Mouse (Mus musculus) thymus, adult 2 months (tissue): ENCODE data around the gene Tbl1xr1. TPM values are rescaled to one million over a fixed set of nuclear protein-coding genes. Genes with fewer than 3 reads are reported as not detected.

Experiments
- DNase-seq: peaks from one replicate; pipeline ENCODE4 v3.0.0; 2021
- H3K27ac ChIP-seq: fragments of 200-500 bp; 2 replicates; pipeline ENCODE4 v1.5.1; 2012; ENCODE audit warnings: low read length, control low read depth; ENCODE audit not compliant: control insufficient read depth, insufficient read depth
- H3K27me3 ChIP-seq: fragments of 200-500 bp; 2 replicates; pipeline ENCODE4 v1.6.1; 2012; ENCODE audit warnings: mild to moderate bottlenecking, low read length, moderate library complexity, mixed read lengths; ENCODE audit not compliant: control insufficient read depth, insufficient read depth
- H3K36me3 ChIP-seq: fragments of 200-500 bp; 2 replicates; pipeline ENCODE4 v1.6.1; 2012; ENCODE audit warnings: mild to moderate bottlenecking, low read length, moderate library complexity; ENCODE audit not compliant: control insufficient read depth, insufficient read depth
- H3K4me1 ChIP-seq: fragments of 200-500 bp; replicated peaks from 2 replicates; pipeline ENCODE4 v1.6.1; 2012; ENCODE audit warnings: low read length; ENCODE audit not compliant: control insufficient read depth, insufficient read depth
- H3K4me3 ChIP-seq: fragments of 200-500 bp; 2 replicates; pipeline ENCODE4 v1.5.1; 2012; ENCODE audit warnings: mild to moderate bottlenecking, low read length, control low read depth, moderate library complexity; ENCODE audit not compliant: control insufficient read depth, insufficient read depth
- CTCF ChIP-seq: fragments of 200-500 bp; IDR thresholded peaks from 2 replicates; pipeline ENCODE4 v1.5.1; 2012; ENCODE audit warnings: mild to moderate bottlenecking, control low read depth, low read length, moderate library complexity, borderline replicate concordance; ENCODE audit not compliant: control insufficient read depth, poor library complexity, insufficient read depth; ENCODE audit errors: extremely low read depth
- POLR2A ChIP-seq: fragments of 200-500 bp; IDR thresholded peaks from 2 replicates; pipeline ENCODE4 v1.6.1; 2012; ENCODE audit warnings: mild to moderate bottlenecking, low read length, control low read depth, moderate library complexity; ENCODE audit not compliant: control insufficient read depth, poor library complexity, insufficient read depth; ENCODE audit errors: extremely low read depth
- WGBS: fragments of 180-500 bp; shearing (Covaris S2); methylation state at CpG from one replicate; pipeline ENCODE4 v1.1.7; 2018; 5-methylcytosine and 5-hydroxymethylcytosine counted together
- polyA plus RNA-seq: library from polyadenylated mRNA; depleted of rRNA; stranded (reverse); fragments of >200 nt; gene quantifications from 2 replicates; pipeline ENCODE4 v1.2.3, GENCODE M21; 2012

Tbl1xr1 gene
- polyA plus RNA-seq, 1 experiment, result 53.2 TPM

GRCm38 (mm10) chr3:22192931-22193330 lies 116.5 kb downstream of the Tbl1xr1 start:
- 97% methylated on average over 5 of the region's 5 CpGs for WGBS
- no peak for TF ChIP-seq CTCF

GRCm38 (mm10) chr3:22194185-22194856 lies 117.9 kb downstream of the Tbl1xr1 start:
- H3K27ac ChIP-seq, result no peak overlapping the region
- no peak overlapping the region for H3K4me3 ChIP-seq
- WGBS, result 62% methylated on average over 7 of the region's 7 CpGs
- peaks cover 57% of the 10 kb centered on the region for H3K36me3 ChIP-seq
- no peak for DNase-seq
- no peak for TF ChIP-seq POLR2A
- TF ChIP-seq CTCF, result no peak
- peaks cover 2% of the 10 kb centered on the region; the same call in 1 of the 2 replicates for H3K4me1 ChIP-seq
- H3K27me3 ChIP-seq, result no peaks in the 10 kb centered on the region

More at GRCm38 (mm10) chr3:22192931-22193330, 116.5 kb downstream of the Tbl1xr1 start:
- no peak for DNase-seq
- Histone ChIP-seq H3K36me3 (peaks cover 51% of the 10 kb centered on the region), H3K4me1 (peaks cover 2% of the 10 kb centered on the region; the same call in 1 of the 2 replicates), H3K27me3 (no peaks in the 10 kb centered on the region), H3K4me3 (no peak overlapping the region), H3K27ac (no peak overlapping the region)

GRCm38 (mm10) chr3:22198802-22199201 lies 122.3 kb downstream of the Tbl1xr1 start:
- Histone ChIP-seq H3K4me3 (no peak overlapping the region), H3K4me1 (no peaks in the 10 kb centered on the region), H3K27ac (no peak overlapping the region), H3K36me3 (peaks cover 44% of the 10 kb centered on the region), H3K27me3 (no peaks in the 10 kb centered on the region)
- WGBS, result 94% methylated on average over 1 of the region's 1 CpGs
- TF ChIP-seq CTCF (no peak), POLR2A (no peak)
- DNase-seq, result no peak

- H3K36me3 ChIP-seq, result peaks cover 41% of the 10 kb centered on the region
- H3K27ac ChIP-seq, result no peak overlapping the region
- H3K4me3 ChIP-seq, result no peak overlapping the region
- no peak for DNase-seq
- TF ChIP-seq POLR2A (no peak), CTCF (no peak)
- H3K27me3 ChIP-seq, result no peaks in the 10 kb centered on the region
- WGBS, result 95% methylated on average over 3 of the region's 3 CpGs
- H3K4me1 ChIP-seq, result no peaks in the 10 kb centered on the region
Measured at GRCm38 (mm10) chr3:22204186-22204585, 127.7 kb downstream of the Tbl1xr1 start.

- no peaks in the 10 kb centered on the region for H3K36me3 ChIP-seq
- 89% methylated on average over 2 of the region's 2 CpGs for WGBS
Measured at GRCm38 (mm10) chr3:22221557-22221956, 145.1 kb downstream of the Tbl1xr1 start.

GRCm38 (mm10) chr3:22222351-22222750 lies 145.9 kb downstream of the Tbl1xr1 start:
- no peak overlapping the region for H3K27ac ChIP-seq
- no peaks in the 10 kb centered on the region for H3K4me1 ChIP-seq
- no peaks in the 10 kb centered on the region for H3K27me3 ChIP-seq
- H3K36me3 ChIP-seq, result no peaks in the 10 kb centered on the region
- H3K4me3 ChIP-seq, result no peak overlapping the region
- DNase-seq, result no peak
- 80% methylated on average over 12 of the region's 12 CpGs for WGBS
- no peak for TF ChIP-seq CTCF
- no peak for TF ChIP-seq POLR2A

More at GRCm38 (mm10) chr3:22221557-22221956, 145.1 kb downstream of the Tbl1xr1 start:
- no peak for DNase-seq
- TF ChIP-seq POLR2A (no peak), CTCF (no peak)
- Histone ChIP-seq H3K27ac (no peak overlapping the region), H3K4me3 (no peak overlapping the region), H3K4me1 (no peaks in the 10 kb centered on the region), H3K27me3 (no peaks in the 10 kb centered on the region)
